Mouse (Mus musculus) heart, adult 2 months (tissue): ENCODE results near the gene Tom1l1.

ENCODE experiments used
- CTCF ChIP-seq: fragments of 200-600 bp; IDR thresholded peaks from 2 replicates; pipeline ENCODE4 v1.8.1; 2022; ENCODE audit warnings: antibody characterized with exemption, mild to moderate bottlenecking, moderate library complexity
- POLR2A ChIP-seq: fragments of 200-500 bp; IDR thresholded peaks from 2 replicates; pipeline ENCODE4 v1.6.1; 2011; ENCODE audit warnings: mild to moderate bottlenecking, low read depth, low read length, control low read depth; ENCODE audit not compliant: insufficient read depth

DNA sequence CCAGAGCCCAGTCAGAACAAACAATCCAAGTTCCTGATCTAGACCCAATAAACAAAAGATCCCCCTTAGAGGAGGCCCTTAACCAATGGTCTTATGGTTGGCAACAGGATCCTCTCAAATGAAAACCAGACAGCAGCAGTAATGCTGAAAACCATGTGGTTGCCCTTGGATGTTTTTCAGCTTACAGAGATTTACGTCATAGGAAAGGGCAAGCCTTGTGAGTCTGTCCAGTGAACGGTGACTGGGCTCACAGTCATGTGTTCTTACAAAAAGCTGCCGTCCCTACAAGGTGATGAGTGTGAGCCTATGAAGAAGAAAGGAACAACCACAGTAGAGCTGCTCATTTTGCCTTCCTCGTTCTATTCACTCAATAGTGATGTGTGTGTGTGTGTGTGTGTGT lies 27.5 kb downstream of the Tom1l1 start:
- TF ChIP-seq CTCF (no peak), POLR2A (no peak)
